Comparison of ENCODE assay signal across 14 mouse cellular contexts in the genomic region with DNA sequence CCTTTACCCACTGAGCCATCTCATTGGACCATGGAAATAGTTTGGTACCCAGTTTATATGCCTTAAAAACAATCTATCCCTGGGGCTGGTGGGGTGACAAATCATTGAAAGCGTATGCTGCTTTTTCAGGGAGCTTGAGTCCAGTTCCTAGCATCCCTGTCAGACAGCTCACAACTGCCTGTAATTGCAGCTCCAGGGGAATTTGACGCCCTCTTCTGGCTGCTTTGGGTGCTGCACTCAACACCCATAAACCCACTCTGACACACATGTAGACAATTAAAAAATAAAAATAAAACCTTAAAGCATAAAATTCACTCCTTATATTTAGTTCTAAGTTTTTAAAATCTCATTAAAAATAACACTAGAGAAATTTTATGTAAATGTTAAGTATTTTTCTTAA. TPM values are rescaled to one million over a fixed set of nuclear protein-coding genes. Genes with fewer than 3 reads are reported as not detected.
DNase-seq lines count a peak whose midpoint lies in the region; ATAC-seq and TF ChIP-seq lines count a peak whose summit lies in the region.
"Had no signal": no experiment of that assay in that cellular context is flagged by ENCODE, and none has a peak within 500 bp of the region (broad histone marks: within the 10 kb centered on the region; RNA-seq: fewer than 3 reads in every experiment).

No protein-coding gene starts in this region.

- no peak overlapping the region for H3K9ac ChIP-seq in kidney, postnatal 0 days (ENCODE audit: low read depth, low read length)
- H3K9ac ChIP-seq in kidney, embryonic 14.5 days (ENCODE audit: low read depth, low read length): no peak overlapping the region
- H3K9ac ChIP-seq: embryonic facial prominence, embryonic 12.5 days; forebrain, embryonic 13.5 days; neural tube, embryonic 12.5 days had no signal

- ATAC-seq in kidney, postnatal 0 days (replicated peaks; ENCODE audit: low FRiP score, low read depth): no peak
- no peak for ATAC-seq in kidney, embryonic 14.5 days (ENCODE audit: low FRiP score, low TSS enrichment)
- no peak for ATAC-seq in Patski
- ATAC-seq: forebrain, embryonic 13.5 days had no signal

- H3K27ac ChIP-seq in kidney, postnatal 0 days: no peak overlapping the region
- no peak overlapping the region for H3K27ac ChIP-seq in kidney, embryonic 14.5 days (ENCODE audit: low read depth, low read length)
- no peak overlapping the region for H3K27ac ChIP-seq in forebrain, embryonic 10.5 days
- H3K27ac ChIP-seq: embryonic facial prominence, embryonic 12.5 days; forebrain, embryonic 13.5 days; neural tube, embryonic 12.5 days had no signal

- no peak overlapping the region for H3K4me2 ChIP-seq in kidney, postnatal 0 days (ENCODE audit: low read length)
- no peak overlapping the region for H3K4me2 ChIP-seq in kidney, embryonic 14.5 days (replicated peaks; ENCODE audit: low read depth, low read length)
- H3K4me2 ChIP-seq: embryonic facial prominence, embryonic 12.5 days; forebrain, embryonic 13.5 days; midbrain, embryonic 11.5 days; neural tube, embryonic 12.5 days had no signal

- peak; percentile 32; the same call in 1 of the 2 replicates for TF ChIP-seq CTCF in kidney, postnatal 0 days (IDR thresholded peaks at IDR 0.05; ENCODE audit: low read depth)
- peak; percentile 72 for TF ChIP-seq CTCF in Patski (IDR thresholded peaks at IDR 0.05)

- CTCF ChIA-PET in Patski (lab: Charles Lee): no interaction called here

- no peaks in the 10 kb centered on the region for H3K27me3 ChIP-seq in kidney, postnatal 0 days (ENCODE audit: insufficient read depth, low read length)
- no peaks in the 10 kb centered on the region for H3K27me3 ChIP-seq in kidney, embryonic 14.5 days (ENCODE audit: control insufficient read depth, insufficient read depth, low read length)
- no peaks in the 10 kb centered on the region for H3K27me3 ChIP-seq in Patski
- no peaks in the 10 kb centered on the region for H3K27me3 ChIP-seq in splenic B cell, adult 2 months (ENCODE audit: control insufficient read depth, insufficient read depth, low read length, poor library complexity, severe bottlenecking)
- H3K27me3 ChIP-seq in forebrain, embryonic 10.5 days (ENCODE audit: poor library complexity, severe bottlenecking): no peaks in the 10 kb centered on the region
- H3K27me3 ChIP-seq: embryonic facial prominence, embryonic 12.5 days; forebrain, embryonic 13.5 days; neural tube, embryonic 12.5 days had no signal

- H3K36me3 ChIP-seq in kidney, postnatal 0 days (ENCODE audit: insufficient read depth, low read length): no peaks in the 10 kb centered on the region
- peaks cover 9% of the 10 kb centered on the region; the same call in 1 of the 2 replicates for H3K36me3 ChIP-seq in kidney, embryonic 14.5 days (ENCODE audit: control insufficient read depth, insufficient read depth, low read length)
- H3K36me3 ChIP-seq in splenic B cell, adult 2 months (ENCODE audit: control insufficient read depth, insufficient read depth, low read length, poor library complexity, severe bottlenecking): peaks cover 7% of the 10 kb centered on the region; the same call in 1 of the 2 replicates
- H3K36me3 ChIP-seq in forebrain, embryonic 10.5 days (replicated peaks): peaks cover 26% of the 10 kb centered on the region

- H3K9me3 ChIP-seq in kidney, postnatal 0 days (replicated peaks; ENCODE audit: low read length): no peaks in the 10 kb centered on the region
- H3K9me3 ChIP-seq in kidney, embryonic 14.5 days (ENCODE audit: control insufficient read depth, low read length): no peaks in the 10 kb centered on the region
- H3K9me3 ChIP-seq in forebrain, embryonic 10.5 days: peaks cover 6% of the 10 kb centered on the region
- H3K9me3 ChIP-seq: embryonic facial prominence, embryonic 12.5 days; forebrain, embryonic 13.5 days; neural tube, embryonic 12.5 days had no signal

- WGBS in kidney, postnatal 0 days: 90% methylated on average over 2 of the region's 2 CpGs
- WGBS in kidney, embryonic 14.5 days: 89% methylated on average over 2 of the region's 2 CpGs
- WGBS in forebrain, embryonic 10.5 days: 88% methylated on average over 2 of the region's 2 CpGs

- no peaks in the 10 kb centered on the region; the same call in 1 of the 2 replicates for H3K4me1 ChIP-seq in kidney, postnatal 0 days (replicated peaks; ENCODE audit: insufficient read depth, low read length)
- 0 out of 2 replicates have a peak, but pooled peaks cover 5% of the 10 kb centered on the region for H3K4me1 ChIP-seq in kidney, embryonic 14.5 days (ENCODE audit: control insufficient read depth, insufficient read depth, low read length)
- no peaks in the 10 kb centered on the region for H3K4me1 ChIP-seq in forebrain, embryonic 10.5 days
- H3K4me1 ChIP-seq: embryonic facial prominence, embryonic 12.5 days; forebrain, embryonic 13.5 days; neural tube, embryonic 12.5 days had no signal

- H3K4me3 ChIP-seq in kidney, postnatal 0 days (replicated peaks; ENCODE audit: low read depth, low read length): no peak overlapping the region
- no peak overlapping the region for H3K4me3 ChIP-seq in kidney, embryonic 14.5 days (ENCODE audit: low read length)
- H3K4me3 ChIP-seq in forebrain, embryonic 10.5 days: no peak overlapping the region
- H3K4me3 ChIP-seq: embryonic facial prominence, embryonic 12.5 days; forebrain, embryonic 13.5 days; neural tube, embryonic 12.5 days had no signal

- DNase-seq in kidney, postnatal 0 days (ENCODE audit: low spot score): no peak
- DNase-seq in thymus, postnatal 14 days: peak; percentile 17
- no peak for DNase-seq in thymus, adult 18-20 months
- DNase-seq in Patski (ENCODE audit: low read depth, low spot score): no peak
- peak; percentile 53 for DNase-seq in splenic B cell, adult 2 months (ENCODE audit: low read depth, low spot score)
- no peak for DNase-seq in forebrain, embryonic 10.5 days (ENCODE audit: extremely low spot score, low spot score)
- no peak for DNase-seq in neural tube, embryonic 10.5 days (ENCODE audit: extremely low spot score, low spot score)
- DNase-seq: gastrocnemius, postnatal 10 days; kidney, postnatal 25 days had no signal

- in situ Hi-C loops in Patski (cut with MboI; ENCODE audit: low pct_unique_long_range_greater_than_20kb): no loop called here

- POLR2A ChIA-PET in Patski (lab: Charles Lee): interaction anchor here (1.2 kb wide), 1 partner anchor 20 kb away, joined by 3 read pairs; no protein-coding TSS in a partner anchor

RNA-seq across cellular contexts. Expression of a gene that starts 37.2 kb away (rescaled TPM):
- polyA plus RNA-seq in kidney, postnatal 0 days (2015; fragmentation: Nextera tagmentation; extraction: Ambion mirVana): 14.1 and 15.6 TPM in 2 replicates
- 19.7 and 32.7 TPM in 2 replicates for polyA plus RNA-seq in kidney, embryonic 14.5 days (2014; fragmentation: Nextera tagmentation; extraction: Ambion mirVana)
- 24.5 TPM for polyA plus RNA-seq in Patski (2021)
- polyA plus RNA-seq in forebrain, embryonic 10.5 days (2016; fragmentation: Nextera tagmentation; extraction: Ambion mirVana): 29.4 and 33.9 TPM in 2 replicates

Comparison
In these comparisons a context has a peak if more than half of its experiments do, and no peak if none do; other contexts are left out.
1. DNase-seq: peak in thymus, postnatal 14 days (single experiment) and splenic B cell, adult 2 months (single experiment); none in kidney, postnatal 0 days (single experiment), thymus, adult 18-20 months (0 of 2), Patski (single experiment), forebrain, embryonic 10.5 days (single experiment) and neural tube, embryonic 10.5 days (single experiment).